Mouse (Mus musculus): Measurements from ENCODE around the gene Acat3.
A peak's percentile ranks its signal among the peaks of the same experiment; 100 is the strongest.
"Not testable (repeated sequence)": the region's sequence is repeated elsewhere in the genome, so short reads cannot be mapped to it uniquely, and the experiment has no call there.

The Acat3 gene

DNA sequence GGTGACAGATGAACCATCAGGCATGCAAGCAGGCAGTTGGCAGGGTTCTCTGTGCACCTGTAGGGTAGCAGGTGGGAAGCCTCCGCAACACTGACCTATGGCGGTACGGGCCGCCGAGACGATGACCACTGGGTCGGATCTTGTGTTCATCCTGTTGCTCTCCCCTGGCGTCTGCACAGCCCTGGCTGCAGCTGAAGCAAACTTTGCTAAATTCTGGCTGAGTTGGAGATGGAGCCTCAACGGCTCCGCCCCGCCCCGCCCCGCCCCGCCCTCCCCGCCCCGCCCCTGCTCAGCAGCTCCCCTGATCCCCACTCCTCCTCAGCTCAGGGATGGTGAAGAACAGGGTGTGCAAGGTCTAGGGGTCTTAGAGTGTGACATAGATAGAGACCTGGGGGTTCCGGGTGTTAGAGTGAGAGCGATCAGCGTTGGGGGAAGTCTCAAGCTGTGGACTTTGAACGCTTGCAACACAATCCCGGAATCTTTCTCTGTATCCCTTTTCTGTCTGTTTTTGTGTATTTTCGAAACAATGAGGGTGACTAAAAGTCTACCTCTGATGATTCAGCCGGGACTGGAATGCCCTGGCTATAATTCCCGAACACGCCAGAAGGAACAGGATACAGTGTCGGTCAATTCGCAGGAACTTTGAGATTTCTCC is at the start of gene Acat3:
Acat3 (minus strand) TSS at position 450 of the 655 bp plus-strand sequence.
- no peak for DNase-seq (ENCODE audit: low read depth in 2 of 2, low spot score in 2 of 2)

DNA sequence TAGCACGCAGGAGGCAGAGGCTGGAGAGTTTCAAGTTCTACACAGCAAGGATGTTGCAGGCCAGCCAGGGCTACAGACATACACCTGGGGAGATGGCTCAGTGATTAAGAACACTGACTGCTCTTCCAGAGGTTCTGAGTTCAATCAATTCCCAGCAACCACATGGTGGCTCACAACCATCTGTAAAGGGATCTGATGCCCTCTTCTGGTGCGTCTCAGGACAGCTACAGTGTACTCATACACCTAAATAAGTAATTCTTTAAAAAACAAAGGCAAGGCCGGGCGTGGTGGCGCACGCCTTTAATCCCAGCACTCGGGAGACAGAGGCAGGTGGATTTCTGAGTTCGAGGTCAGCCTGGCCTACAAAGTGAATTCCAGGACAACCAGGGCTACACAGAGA is 47.7 kb upstream of the Acat3 start:
- DNase-seq (ENCODE audit: low read depth in 2 of 2, low spot score in 2 of 2): peak in 1 of 2 experiments; percentile 28

DNA sequence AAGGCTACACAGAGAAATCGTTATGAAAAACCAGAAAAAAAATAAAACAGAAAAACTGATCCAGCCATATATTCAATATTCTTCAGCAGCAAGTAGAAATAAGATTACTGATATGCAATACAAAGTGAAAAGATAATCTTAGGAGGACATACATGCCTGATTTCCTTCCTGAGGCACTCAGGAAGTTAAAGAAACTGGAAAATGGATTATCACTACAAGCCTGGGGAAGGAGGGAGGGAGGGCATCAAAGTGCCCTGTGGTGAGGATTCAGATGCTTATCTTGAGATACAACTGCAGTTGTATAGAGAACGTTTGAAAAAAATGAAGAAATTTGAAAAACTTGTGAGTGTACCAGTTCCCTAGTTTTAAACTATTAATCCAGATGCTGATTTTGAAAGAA is 43.6 kb upstream of the Acat3 start:
- DNase-seq (ENCODE audit: low read depth in 2 of 2, low spot score in 2 of 2): no peak

DNA sequence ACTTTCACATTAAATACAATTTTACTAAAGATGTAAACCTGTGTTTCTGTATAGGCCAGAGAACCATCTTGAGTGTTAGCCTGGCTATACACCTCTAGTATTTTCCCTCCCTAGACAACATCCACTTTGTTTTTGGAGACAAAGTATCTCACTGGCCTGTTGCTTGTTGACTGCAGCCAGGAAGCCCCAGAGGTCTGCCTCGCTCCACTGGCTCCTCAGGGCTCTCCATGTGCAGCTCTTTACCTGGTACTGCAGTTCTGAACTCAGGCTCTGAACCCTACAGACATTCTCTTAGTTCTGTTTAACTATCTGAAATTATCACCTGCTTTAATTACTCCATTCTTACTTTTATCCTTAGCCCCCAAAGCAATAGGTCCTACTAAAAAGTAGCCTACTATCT is 38.1 kb upstream of the Acat3 start:
- DNase-seq (ENCODE audit: low read depth in 2 of 2, low spot score in 2 of 2): no peak

DNA sequence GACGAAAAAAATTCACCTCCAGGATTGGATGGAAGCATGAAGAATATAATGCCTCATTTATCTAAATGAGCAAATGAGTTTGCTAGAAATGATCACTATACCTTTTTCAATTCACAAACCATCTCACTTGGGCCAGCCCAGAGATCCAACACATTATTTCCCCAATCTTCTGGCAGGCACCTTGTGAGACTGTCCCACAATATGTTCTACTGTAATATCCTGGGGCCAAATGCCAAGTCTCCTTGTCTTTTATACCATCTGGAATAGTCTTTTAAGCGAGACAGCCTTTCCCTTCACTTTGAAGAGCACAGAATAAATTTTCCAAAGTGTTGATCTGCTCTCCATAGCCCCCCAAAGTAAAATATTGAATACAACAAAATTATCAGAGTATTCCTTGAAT is 33.5 kb upstream of the Acat3 start:
- no peak for DNase-seq (ENCODE audit: low read depth in 2 of 2, low spot score in 2 of 2)

DNA sequence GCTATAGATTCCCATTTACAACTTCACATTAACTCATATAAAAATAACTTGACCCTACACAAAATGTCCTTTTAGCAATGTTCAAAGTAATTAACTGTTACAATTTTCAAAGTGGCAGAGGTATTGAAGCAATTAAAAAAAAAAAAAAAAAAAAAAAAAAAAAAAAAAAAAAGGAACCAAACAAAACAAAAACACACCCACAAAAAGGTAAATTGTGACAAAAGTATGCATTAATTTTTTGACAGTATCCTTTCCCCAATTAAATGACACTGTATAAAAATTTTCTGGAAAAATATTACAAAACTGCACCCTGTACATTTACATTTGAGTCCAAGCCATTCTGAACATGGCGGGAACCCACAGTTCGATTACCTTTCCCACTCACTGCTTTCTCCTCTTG is 26.8 kb upstream of the Acat3 start:
- DNase-seq (ENCODE audit: low read depth in 2 of 2, low spot score in 2 of 2): no peak

DNA sequence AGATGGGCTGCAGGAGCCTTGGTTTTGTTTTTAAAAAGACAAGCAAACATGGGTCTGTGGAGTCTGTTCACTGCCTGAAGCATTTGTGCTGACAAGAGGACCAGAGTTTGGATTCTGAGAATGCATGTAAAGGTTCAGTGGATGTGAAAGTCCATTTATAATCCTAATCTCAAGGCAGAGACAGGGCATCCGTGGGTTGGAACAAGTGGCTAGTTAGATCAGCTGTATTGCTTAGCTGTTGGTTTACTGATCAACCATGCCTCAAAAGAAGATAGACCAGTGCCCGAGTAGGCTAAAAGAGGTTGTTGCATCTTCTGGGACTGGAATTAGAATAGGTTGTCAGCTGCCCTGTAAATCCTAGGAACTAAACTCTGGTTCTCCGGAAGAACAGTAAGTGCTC is 23.1 kb upstream of the Acat3 start:
- no peak for DNase-seq (ENCODE audit: low read depth in 2 of 2, low spot score in 2 of 2)

DNA sequence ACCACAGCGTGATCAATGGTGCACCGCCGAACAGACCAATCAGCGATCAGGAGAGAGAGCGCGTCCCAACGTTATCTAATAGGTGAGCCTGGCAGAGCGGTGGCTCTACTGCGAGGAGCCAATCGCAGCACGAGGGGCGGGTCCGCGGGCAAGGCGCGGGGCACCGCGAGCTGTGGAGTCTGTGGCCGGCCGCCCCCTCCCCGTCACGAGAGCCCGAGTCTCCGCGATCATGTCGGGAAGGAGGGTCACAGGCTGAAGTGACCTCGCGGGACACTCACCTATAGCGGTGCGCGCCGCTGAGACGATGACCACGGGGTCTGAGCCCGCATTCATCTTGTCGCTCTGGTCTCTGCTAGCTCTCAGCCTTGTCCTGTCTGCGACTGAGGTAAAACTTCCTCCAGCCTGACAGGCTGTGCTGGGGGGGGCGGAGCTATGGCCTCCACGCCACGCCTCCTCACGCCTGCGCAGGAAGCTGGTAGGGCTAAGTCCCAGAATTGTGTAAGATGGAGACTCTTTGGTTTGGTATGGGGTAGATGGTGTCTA is 20.0 kb upstream of the Acat3 start, which contains the start of gene Acat2:
Acat2 (minus strand) TSS at position 417 of the 543 bp plus-strand sequence.
- DNase-seq (ENCODE audit: low read depth in 2 of 2, low spot score in 2 of 2): peak; percentile 93 to 97

DNA sequence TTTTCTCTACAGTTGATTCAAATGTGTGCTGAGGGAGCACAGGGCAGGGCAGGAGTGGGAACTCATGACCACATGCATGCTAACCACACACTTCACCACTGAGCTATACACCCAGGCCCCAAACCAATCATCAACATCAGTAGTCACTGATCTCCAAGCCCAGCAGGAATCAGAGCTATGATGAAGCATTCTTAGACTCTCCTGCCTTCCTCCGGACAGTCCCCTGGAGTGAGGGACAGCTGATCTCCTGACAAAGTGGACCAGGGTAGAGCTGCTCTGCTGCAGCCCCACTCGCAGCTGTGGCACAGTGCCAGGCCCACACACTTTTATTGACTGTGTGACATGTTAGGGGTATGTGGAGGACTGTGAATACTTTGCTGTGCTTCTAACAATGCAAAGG is 19.0 kb upstream of the Acat3 start:
- not testable (repeated sequence) for DNase-seq (ENCODE audit: low read depth in 2 of 2, low spot score in 2 of 2)

DNA sequence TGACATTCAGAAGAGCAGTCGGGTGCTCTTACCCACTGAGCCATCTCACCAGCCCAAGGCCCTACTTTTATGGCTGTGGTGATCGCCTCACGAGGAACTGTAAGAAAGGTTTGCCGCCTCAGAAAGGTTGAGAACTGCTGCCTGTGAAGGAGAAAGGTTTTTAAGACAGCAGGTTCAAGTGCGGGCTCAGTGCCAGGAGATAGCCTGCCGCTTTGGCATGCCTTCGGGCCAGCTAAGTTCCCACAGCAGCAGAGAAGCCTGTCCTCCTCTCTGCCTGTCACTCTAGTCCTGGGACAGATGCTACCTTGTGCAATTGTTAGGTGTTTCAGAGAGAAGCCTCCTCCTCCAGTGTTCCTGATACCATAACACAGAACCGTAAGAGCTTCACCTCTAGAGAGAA is 16.3 kb upstream of the Acat3 start:
- DNase-seq (ENCODE audit: low read depth in 2 of 2, low spot score in 2 of 2): no peak

DNA sequence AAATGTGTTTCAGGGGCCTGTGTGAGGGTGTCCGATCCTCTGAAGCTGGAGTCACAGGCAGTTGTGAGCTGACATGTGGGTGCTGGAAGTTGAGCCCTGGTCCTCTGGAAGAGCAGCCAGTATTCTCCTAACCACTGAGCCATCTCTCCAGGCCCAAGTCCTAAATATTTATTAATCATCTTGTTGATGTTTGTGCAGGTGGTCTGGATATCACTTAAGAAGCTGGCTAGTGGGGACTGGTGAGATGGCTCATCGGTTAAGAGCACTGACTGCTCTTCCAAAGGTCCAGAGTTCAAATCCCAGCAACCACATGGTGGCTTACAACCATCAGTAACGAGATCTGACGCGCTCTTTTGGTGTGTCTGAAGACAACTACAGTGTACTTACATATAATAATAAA is 9.3 kb upstream of the Acat3 start:
- no peak for DNase-seq (ENCODE audit: low read depth in 2 of 2, low spot score in 2 of 2)

DNA sequence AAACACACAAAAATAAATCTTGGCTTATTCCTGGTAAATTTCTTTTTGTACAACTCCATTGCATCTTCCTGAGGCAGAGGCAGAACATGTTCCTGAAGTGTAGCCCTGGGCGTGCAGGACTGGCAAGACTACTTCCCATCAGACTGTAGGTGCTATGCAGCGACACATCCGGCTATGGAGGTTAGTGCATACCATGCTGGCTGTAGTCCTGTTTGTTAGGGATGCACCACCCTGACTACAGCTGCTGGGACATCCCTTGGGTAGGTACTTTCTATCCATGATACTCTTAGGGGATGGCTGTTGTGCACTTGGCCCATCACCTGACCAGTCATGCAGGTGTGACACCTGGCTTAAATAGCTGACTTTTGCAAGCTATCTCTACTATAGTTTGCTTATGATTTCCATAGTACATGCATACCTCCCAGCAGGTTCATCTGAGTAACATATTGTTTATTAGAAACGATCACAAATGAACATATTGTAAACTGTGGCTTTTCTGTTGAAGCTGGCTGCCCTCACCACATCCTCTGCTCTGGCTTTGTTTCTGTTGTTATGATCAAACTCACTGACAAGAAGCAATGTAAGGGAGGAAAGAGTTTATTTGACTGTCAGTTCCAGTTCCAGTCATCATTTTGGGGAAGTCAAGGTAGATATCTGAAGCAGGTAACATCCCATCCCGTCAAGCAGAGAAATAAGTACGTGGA is 2.2 kb upstream of the Acat3 start:
- DNase-seq (ENCODE audit: low read depth in 2 of 2, low spot score in 2 of 2): no peak

DNA sequence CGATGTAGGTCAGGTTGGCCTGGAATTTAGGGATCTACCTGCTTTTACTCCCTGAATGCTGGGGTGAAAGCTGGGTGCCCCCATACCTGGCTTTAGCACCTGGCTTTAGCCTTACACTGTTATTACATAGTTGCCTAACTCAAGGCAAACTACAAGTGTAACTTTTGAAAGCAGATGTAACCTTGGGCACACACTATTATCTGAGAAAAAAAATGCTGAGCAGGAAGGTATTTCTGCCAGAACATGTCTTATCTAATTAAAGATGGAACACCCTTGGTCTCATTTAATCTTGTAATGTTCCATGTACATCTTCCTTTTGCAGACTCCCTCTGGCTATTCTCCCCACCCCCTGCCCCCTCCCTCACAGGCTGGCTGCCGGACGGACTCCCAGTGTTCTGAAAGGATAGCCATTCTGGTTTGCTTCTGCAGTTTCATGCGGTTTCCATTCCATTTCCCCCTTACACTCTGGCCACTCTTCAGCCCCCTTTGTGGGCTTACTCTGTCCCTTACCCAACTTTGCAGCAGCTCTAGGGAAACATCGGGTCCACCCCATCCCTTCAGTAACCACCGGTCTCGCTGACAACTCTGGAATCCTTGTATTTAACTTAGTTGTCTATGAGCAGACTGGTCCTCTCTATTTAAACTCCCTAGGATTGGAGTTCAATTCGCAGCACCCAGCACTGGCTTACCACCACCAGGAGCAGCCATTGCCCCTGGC is 1.3 kb upstream of the Acat3 start:
- no peak for DNase-seq (ENCODE audit: low read depth in 2 of 2, low spot score in 2 of 2)

DNA sequence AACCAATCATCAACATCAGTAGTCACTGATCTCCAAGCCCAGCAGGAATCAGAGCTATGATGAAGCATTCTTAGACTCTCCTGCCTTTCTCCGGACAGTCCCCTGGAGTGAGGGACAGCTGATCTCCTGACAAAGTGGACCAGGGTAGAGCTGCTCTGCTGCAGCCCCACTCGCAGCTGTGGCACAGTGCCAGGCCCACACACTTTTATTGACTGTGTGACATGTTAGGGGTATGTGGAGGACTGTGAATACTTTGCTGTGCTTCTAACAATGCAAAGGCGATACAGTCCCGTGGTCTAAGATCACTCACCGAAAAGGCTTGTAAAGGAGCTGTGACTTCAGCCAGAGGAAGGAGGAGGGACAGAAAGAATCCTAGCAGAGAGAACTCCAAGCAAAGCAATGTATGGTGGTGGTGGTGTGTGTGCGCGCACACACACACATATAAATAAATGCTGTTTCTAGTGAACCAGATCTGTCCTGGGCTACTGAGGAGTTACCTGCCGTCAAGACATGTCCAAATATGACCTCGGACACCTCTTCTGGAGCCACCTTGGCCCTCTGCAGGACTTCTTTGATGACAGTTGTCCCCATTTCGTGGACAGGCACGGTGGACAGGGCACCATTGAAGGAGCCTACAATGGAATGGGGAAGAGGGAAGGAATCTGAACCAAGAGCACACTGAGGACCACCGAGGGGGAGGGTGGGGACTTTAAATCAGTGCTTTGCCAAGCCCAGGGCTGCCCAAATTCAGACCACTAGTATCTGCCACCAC is 837 bp downstream of the Acat3 start:
- DNase-seq (ENCODE audit: low read depth in 2 of 2, low spot score in 2 of 2): not testable (repeated sequence)

DNA sequence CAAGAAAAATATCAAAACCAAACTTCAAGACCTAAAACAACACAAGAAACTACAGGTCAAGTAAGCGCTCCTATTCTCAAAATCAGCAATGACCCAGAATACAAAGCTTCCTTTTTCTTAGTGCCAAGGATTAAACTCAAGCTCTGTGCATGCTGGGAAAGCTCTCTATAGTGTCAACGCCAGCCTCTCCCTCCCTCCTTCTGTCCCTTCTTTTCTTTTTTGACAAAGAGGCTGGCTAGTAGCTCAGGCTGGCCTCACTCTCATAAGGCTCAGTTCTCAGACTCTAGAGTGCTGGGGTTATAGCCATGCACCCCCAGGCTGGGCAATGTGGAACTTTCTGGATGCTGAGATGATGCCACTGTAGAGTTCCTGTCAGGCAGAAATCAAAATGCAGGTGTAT is 2.3 kb downstream of the Acat3 start:
- no peak for DNase-seq (ENCODE audit: low read depth in 2 of 2, low spot score in 2 of 2)

DNA sequence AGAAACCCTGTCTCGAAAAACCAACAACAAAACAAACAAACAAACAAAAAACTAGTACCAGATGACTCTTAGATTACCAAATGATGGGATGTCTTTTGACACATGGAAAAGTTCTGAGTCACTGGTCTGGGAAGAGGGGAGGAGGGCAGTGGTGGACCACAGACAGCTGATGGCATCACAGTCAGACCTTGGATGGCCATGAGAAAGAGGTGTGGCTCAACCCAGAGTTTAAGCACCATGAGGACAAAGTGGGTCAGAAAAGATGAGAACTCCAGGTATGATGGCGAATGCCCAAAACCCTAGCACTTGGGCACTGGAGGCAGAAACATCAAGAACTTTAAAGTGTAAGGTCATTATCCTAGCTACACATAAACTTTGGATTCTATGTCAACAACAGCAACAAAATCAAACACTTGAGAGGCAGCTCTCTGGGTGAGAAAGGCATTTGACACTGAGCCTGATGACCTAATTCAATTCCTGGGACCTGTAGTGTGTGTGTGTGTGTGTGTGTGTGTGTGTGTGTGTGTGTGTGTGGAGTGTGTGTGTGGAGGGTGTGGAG is 2.9 kb downstream of the Acat3 start:
- no peak for DNase-seq (ENCODE audit: low read depth in 2 of 2, low spot score in 2 of 2)

DNA sequence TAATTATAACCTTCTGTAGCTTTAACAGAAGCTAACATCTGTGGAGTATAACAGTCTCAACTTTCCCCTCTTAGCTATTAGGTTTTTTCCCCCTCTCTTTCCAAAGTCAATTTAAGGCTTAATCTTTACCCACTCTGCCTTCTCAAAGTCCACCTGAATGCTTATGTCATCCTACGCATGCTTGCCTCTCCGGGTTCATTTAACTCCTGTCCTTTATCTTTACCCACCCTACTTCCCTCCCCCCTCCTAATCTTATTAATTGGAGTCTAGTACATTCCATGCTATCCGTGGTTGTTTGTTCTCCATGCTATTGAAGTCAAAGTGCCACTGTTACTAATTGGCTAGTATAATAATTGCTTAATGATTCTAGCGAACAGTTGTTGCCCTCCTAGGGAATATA is 4.7 kb downstream of the Acat3 start:
- no peak for DNase-seq (ENCODE audit: low read depth in 2 of 2, low spot score in 2 of 2)

DNA sequence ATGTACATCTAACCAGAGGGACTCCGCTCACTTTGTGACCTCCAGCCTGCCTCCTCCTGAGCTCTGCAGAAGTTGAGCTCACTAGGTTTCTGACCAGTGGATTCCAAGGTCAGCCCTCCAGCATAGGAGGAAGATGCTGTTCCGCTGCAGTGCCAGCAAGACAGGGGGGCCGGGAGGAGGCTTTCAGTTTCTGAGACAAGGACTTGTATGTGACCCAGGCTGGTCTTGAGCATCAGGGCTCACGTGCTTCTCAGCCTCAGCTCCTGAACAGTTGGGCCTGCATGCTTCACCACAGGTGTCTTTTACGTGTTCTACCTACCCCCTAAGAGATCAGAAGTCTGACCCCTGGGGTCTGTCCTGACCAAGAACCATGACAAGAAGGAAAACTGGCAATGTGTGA is 8.8 kb downstream of the Acat3 start:
- DNase-seq (ENCODE audit: low read depth in 2 of 2, low spot score in 2 of 2): not testable (repeated sequence)

DNA sequence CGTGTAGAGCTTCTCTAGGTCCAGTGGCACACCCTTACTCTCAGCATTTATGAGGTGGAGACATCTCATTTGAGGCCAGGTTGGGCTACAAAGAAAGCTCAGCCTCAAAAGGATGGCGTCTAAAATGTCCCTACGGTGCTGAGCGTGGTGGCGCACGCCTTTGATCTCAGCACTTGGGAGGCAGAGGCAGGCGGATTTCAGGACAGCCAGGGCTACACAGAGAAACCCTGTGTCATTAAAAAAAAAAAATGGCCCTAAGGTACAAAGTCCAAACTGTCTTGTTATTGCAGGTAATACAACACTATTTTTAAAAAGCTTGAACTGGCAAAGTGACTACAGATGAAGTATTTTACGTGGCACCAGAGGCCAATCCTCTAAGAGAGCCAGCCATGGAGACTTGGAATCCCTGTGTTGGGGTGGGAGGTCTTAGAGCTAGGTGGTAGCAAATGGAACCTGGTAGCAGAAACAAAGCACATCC is 14.7 kb downstream of the Acat3 start:
- DNase-seq (ENCODE audit: low read depth in 2 of 2, low spot score in 2 of 2): no peak

DNA sequence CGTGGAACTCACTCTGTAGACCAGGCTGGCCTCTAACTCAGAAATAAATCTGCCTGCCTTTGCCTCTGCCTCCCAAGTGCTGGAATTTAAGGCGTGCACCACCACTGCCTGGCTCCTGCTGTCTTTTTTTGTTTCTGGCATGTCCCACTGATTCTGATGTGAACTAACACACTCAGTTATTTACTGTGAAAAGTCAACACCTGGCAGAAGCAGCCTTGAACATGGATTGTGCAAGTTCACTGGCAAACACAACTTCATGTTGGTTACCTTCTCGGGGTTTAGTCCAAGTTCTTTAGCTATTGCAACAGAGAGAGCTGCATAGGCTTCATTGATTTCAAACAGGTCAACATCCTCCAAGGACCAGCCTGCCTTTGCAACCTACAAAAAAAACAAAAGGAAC is 15.4 kb downstream of the Acat3 start:
- DNase-seq (ENCODE audit: low read depth in 2 of 2, low spot score in 2 of 2): no peak

DNA sequence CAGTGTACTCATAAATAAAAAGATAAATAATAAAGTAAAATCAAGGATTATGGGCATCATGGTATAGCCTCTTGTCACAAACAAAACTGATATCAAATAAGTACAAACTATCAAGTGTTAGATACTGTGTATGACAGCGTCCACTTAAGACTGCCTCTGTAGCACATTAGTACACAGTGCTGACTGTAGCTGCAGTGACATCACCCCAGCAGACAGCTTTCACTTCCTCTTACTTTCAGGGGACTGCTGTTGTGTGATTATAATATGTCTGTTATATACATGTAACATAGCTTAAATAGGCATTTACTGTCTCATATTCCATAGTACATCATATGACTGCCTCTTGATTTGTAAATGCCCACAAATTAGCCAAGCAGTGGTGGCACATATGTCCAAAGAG is 19.3 kb downstream of the Acat3 start:
- no peak for DNase-seq (ENCODE audit: low read depth in 2 of 2, low spot score in 2 of 2)

All from CD8-positive naive resting alpha-beta T cell, adult 2 months (primary cell).